Mouse (Mus musculus) urinary bladder, adult 18-20 months (tissue): Measurements from ENCODE around the gene Hectd4.
A peak's percentile ranks its signal among the peaks of the same experiment; 100 is the strongest.
"Not testable (repeated sequence)": the region's sequence is repeated elsewhere in the genome, so short reads cannot be mapped to it uniquely, and the experiment has no call there.

Experiments used
- DNase-seq, 2 experiments: peaks; one replicate each; pipeline ENCODE4 v3.0.0; 2022; ENCODE audit warnings: low spot score in 2 of 2, mixed read lengths in 2 of 2

The Hectd4 gene

DNA sequence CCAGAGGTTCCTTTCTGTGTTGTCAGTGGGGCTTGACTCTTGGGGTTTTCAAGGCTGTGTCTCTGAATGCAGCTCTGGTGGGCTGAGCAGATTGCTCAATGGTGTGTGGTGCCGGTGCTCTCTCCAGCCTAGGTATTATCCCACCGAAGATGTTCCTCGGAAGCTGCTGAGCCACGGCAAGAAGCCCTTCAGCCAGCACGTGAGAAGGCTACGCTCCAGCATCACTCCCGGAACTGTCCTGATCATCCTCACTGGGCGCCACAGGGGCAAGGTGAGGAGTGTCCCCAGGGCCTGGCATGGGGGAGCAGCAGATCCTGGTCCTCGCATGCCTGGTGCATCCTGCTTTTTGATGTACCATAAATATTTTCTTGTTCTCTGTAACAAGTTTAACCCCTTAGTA is 13.5 kb upstream of the Hectd4 start:
- no peak for DNase-seq

- DNase-seq, result no peak
These were observed 13.0 kb upstream of the Hectd4 start for GRCm38 (mm10) chr5:121206984-121207383.

GRCm38 (mm10) chr5:121209755-121210600 is 10.0 kb upstream of the Hectd4 start:
- no peak for DNase-seq

DNA sequence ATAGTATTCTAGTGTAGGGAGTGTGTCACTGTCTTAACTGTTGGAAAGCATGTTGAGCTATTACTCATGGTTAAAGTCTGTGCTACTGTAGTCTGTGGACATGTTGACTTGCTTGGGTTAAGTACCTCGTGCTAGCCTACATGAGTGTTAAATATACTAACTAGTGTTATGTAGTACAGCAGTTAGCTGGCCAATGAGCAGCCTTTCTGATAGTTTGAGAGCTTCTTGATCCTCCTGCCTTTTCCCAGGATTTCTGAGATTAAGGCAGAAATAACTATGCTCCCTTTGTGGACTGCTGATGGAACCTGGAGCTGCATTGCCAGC is 9.5 kb upstream of the Hectd4 start:
- DNase-seq, result no peak

DNA sequence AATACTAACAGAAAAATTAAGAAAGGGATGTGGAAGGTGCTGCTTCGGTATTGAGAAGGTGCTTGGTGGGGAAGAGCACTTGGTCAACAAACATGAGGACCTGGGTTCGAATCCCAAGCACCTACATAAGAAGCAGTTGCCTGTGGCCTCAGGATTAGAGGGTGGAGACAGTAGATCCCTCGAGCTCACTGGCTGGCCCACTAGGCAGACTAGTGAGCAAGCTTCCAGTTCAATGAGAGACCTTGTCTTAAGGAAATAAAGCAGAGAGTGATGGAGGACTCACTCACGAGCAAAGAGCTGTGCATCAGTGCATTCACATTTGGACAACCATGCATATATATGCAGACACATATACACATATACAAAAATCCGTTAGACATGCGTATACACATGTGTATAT is 7.9 kb upstream of the Hectd4 start:
- no peak for DNase-seq

DNA sequence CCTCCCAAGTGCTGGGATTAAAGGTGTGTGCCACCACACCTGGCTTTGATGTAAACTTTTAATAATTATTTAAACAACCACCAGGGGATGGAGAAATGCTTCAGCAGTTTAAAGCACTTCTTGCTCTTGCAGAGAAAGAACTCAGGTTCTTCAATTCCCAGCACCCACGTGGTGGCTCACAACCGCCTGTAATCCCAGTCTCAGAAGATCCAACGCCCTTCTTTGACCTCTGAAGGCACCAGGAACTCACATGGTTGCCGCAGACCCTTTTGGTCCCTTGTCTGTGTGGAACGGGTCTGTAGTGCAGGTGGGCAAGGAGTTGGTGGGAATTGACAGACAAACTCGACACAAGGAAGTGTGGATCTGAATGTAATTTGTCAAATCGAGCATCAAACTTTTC is 5.3 kb upstream of the Hectd4 start:
- DNase-seq, result no peak

DNA sequence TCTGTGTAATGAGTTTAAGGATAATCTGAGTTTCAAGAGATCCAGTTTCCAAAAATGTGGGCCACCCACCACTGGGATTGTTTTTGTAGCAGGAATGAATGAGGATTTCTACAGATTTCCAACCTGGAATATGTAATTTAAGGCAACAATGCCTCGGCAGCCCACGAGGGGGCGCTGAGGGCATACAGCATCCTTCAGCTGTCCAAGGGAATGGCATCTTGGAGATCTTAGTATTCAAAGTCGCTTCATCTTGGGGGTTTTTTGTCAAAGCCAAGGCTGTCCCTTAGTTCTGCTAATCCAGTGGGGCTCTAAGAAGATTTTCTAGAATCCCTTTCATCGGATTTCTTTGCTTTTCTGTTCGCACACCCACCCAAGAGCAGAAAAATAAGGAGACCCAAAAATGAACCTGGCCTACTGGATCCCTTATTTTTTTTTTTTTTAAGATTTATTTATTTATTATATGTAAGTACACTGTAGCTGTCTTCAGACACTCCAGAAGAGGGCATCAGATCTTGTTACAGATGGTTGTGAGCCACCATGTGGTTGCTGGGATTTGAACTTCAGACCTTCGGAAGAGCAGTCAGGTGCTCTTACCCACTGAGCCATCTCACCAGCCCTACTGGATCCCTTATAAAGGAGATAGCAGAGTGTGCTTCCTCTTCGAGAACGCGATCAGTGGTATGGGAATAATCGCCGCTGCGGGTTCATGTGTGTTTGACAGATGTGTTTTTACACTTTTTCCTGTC is 4.5 kb upstream of the Hectd4 start:
- peak; percentile 20 to 42 for DNase-seq

DNA sequence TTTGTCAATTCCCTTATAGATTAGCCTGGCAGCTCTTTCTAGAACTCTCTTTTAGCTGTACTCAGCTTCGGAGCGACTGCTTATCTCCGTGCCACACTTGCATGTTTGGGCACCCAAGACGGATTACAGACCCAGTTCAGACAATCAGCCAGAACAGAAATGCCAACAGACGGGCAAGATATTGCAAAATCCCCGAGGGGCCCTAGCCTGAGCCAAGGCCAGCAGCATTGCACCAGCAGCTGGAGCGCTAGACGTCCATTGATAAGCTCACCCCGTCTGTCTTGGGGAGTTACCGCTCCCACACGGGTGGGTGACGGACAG is 3.9 kb upstream of the Hectd4 start:
- DNase-seq, result no peak

DNA sequence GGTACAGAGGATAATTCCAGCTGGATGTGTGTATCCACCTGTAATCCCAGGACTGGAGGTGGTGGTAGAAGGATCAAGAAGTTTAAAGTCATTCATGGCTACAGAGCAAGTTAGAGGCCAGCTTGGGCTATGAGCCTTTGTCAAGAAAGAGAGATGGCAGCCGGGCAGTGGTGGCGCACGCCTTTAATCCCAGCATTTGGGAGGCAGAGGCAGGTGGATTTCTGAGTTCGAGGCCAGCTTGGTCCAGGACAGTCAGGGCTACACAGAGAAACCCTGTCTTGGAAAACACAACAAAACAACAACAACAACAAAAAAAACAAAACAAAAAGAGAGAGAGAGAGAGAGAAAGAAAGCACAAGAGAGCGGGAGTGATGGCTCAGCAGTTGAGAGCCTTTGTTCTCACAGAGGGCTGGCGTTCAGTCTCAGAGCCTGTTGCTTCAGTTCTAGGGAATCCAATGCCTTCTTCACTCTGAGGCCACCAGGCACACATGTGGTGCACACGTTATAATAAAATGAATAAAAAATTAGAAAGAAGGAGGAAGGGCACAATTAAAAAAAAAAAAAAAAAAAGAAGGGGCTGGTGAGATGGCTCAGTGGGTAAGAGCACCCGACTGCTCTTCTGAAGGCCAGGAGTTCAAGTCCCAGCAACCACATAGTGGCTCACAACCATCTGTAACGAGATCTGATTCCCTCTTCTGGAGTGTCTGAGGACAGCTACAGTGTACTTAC is 3.3 kb upstream of the Hectd4 start:
- not testable (repeated sequence) for DNase-seq

- no peak for DNase-seq
These were observed 2.7 kb upstream of the Hectd4 start for GRCm38 (mm10) chr5:121217313-121217634.

DNA sequence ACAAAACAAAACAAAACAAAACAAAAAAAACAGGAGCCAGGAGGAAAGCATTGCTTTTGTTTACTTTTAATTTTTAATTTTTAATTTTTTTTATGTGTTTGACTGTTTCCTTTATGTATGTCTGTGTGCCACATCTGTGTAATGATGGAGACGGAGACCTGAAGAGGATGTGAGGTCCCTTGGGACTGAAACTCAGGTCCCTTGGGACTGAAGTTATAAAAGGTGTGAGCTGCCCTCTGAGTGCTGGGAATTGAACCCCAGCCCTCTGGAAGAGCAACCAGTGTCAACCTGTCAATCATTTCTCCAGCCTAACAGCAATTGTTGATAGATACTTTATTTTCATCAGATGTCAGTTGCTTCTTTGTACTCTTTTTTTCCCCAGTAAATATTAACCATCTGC is 829 bp upstream of the Hectd4 start:
- DNase-seq, result no peak

DNA sequence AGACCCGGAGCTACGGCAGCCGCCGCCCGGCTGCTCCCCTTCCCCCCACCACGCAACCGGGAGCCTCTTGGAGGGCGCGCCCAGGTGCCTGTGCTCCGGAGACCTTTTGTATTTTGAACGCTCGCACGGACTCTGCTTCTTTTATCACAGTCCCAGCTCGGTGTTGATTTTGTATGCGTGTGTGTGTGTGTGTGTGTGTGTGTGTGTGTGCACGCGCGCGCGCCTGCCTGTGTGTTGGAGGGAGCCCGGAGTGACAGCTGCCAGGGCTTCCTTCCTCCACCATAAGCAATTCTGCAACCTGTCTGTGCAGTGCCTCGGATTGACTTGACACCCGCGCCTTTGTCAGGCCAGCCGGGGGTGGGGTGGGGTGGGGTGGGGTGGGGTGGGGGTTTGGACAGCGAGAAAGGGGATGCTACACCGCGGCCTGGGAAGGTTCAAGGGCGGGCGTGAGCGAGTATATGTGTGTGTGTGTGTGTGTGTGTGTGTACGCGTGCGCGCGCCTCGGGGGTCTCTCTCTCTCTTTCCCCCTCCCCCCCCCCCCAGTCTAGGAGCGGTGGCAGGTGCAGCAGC is 798 bp downstream of the Hectd4 start:
- DNase-seq, result no peak

GRCm38 (mm10) chr5:121221328-121221850 is 1.4 kb downstream of the Hectd4 start:
- DNase-seq, result no peak

DNA sequence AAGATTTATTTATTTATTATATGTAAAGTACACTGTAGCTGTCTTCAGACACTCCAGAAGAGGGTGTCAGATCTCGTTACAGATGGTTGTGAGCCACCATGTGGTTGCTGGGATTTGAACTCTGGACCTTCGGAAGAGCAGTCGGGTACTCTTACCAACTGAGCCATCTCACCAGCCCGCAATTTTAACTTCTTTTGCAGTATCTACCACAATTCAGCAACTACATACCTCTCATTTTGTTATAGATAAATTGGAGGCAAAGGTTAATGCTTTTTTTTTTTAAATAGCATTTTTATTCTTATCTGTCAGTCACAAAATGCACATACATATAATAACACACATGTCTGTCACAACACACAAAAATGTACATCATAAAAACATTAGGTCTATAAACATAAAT is 4.0 kb downstream of the Hectd4 start:
- DNase-seq, result not testable (repeated sequence)

DNA sequence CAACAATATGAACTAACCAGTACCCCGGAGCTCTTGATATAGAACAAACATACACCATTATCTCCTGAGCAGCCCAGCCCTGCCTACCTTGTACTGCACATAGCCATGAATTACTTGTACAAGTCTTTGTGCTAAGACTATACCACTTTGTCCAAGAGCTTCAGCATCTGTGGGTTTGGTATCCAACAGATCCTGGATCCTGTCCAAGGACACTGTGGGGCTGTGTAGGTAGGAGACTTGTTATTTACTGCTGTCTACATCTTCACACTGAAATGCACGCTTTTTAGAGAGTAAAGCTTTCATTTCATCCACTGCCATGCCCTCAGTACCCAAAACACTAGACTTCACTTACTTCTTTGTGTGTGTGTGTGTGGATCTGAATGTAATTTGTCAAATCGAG is 4.8 kb downstream of the Hectd4 start:
- DNase-seq, result no peak

GRCm38 (mm10) chr5:121225854-121226253 is 5.8 kb downstream of the Hectd4 start:
- no peak for DNase-seq

GRCm38 (mm10) chr5:121226406-121226805 is 6.4 kb downstream of the Hectd4 start:
- no peak for DNase-seq

- no peak for DNase-seq
These were observed 6.8 kb downstream of the Hectd4 start for GRCm38 (mm10) chr5:121226845-121227244.

DNA sequence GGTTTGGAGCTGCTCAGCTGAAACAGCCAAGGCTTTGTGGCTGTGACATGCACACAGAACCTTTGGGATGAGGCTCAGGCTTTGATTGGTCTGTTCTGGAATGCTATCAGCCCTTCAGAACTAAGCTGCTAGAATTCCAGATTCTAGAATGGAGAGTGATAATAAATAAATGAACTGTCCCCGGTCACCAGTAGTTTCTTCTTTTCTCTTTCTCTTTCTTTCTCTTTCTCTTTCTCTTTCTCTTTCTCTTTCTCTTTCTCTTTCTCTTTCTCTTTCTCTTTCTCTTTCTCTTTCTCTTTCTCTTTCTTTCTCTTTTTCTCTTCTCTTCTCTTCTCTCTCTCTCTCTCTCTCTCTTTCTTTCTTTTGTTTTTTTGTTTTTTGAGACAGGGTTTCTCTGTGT is 7.3 kb downstream of the Hectd4 start:
- DNase-seq, result not testable (repeated sequence)

DNA sequence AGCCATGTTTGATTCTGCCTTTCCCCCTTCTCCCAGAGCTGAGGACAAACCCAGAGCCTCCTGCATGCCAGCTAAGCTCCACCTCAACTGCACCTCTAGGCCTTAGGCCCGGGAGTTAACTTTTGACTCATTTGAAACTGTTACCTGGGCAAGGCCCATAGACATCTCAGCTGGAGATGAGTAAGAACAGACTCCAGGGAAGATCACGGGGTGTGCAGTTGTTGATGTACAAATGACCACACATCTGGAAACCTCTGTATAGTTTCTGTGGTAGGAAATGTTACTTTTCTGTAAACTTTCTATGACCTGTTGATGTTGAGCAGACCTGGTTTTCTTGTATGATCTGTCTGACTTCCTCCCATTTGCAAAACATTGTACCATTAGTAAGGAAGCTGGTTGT is 9.2 kb downstream of the Hectd4 start:
- DNase-seq, result no peak

GRCm38 (mm10) chr5:121230811-121231210 is 10.8 kb downstream of the Hectd4 start:
- no peak for DNase-seq

GRCm38 (mm10) chr5:121232789-121233188 is 12.8 kb downstream of the Hectd4 start:
- DNase-seq, result no peak
